Mouse (Mus musculus) myocyte (in vitro differentiated cells): ENCODE results near the gene Hist2h3c2.
A peak's percentile ranks its signal among the peaks of the same experiment; 100 is the strongest.

Experiments used
- CEBPB ChIP-seq: IDR thresholded peaks from 2 replicates; pipeline ENCODE4 v1.6.1; 2011; ENCODE audit warnings: mild to moderate bottlenecking, moderate library complexity; ENCODE audit not compliant: poor library complexity, insufficient read depth, severe bottlenecking
- E2F4 ChIP-seq: IDR thresholded peaks from one replicate; pipeline ENCODE4 v1.6.1; 2011; ENCODE audit warnings: mild to moderate bottlenecking, control low read depth, moderate library complexity; ENCODE audit not compliant: insufficient read depth
- MAX ChIP-seq: IDR thresholded peaks from one replicate; pipeline ENCODE4 v1.6.1; 2011; ENCODE audit warnings: low read depth, mild to moderate bottlenecking, control low read depth
- MYOD1 ChIP-seq, 3 experiments: IDR thresholded peaks; one replicate each; pipeline ENCODE4 v1.6.1; 2011; ENCODE audit warnings: control low read depth in 2 of 3, low read depth in 2 of 3, mild to moderate bottlenecking in 2 of 3, moderate library complexity in 1 of 3; ENCODE audit not compliant: insufficient read length in 2 of 3, control insufficient read depth in 1 of 3
- MYOG ChIP-seq, 3 experiments: IDR thresholded peaks; one replicate each; pipeline ENCODE4 v1.6.1; 2011; ENCODE audit warnings: control low read depth in 2 of 3, low read depth in 2 of 3, mild to moderate bottlenecking in 2 of 3; ENCODE audit not compliant: insufficient read length in 2 of 3, control insufficient read depth in 1 of 3, insufficient read depth in 1 of 3
- POLR2A ChIP-seq: IDR thresholded peaks from one replicate; pipeline ENCODE4 v1.6.1; 2011; ENCODE audit warnings: low read depth, mild to moderate bottlenecking, control low read depth, moderate library complexity; ENCODE audit not compliant: insufficient read length
- POLR2AphosphoS2 ChIP-seq: IDR thresholded peaks from one replicate; pipeline ENCODE4 v1.6.1; 2011; ENCODE audit warnings: low read depth, control low read depth; ENCODE audit not compliant: insufficient read length
- REST ChIP-seq: IDR thresholded peaks from one replicate; pipeline ENCODE4 v1.6.1; 2011; ENCODE audit warnings: mild to moderate bottlenecking, control low read depth, moderate library complexity; ENCODE audit not compliant: insufficient read depth, insufficient read length
- SRF ChIP-seq: IDR thresholded peaks from one replicate; pipeline ENCODE4 v1.6.1; 2011; ENCODE audit warnings: low read depth; ENCODE audit not compliant: control insufficient read depth, insufficient read length
- TCF12 ChIP-seq: IDR thresholded peaks from one replicate; pipeline ENCODE4 v1.6.1; 2011; ENCODE audit warnings: mild to moderate bottlenecking, control low read depth; ENCODE audit not compliant: poor library complexity, insufficient read depth, severe bottlenecking
- TCF3 ChIP-seq: IDR thresholded peaks from one replicate; pipeline ENCODE4 v1.6.1; 2011; ENCODE audit warnings: low read depth, control low read depth; ENCODE audit not compliant: insufficient read length
- USF1 ChIP-seq: IDR thresholded peaks from one replicate; pipeline ENCODE4 v1.6.1; 2011; ENCODE audit warnings: low read depth, mild to moderate bottlenecking, control low read depth, moderate library complexity

DNA sequence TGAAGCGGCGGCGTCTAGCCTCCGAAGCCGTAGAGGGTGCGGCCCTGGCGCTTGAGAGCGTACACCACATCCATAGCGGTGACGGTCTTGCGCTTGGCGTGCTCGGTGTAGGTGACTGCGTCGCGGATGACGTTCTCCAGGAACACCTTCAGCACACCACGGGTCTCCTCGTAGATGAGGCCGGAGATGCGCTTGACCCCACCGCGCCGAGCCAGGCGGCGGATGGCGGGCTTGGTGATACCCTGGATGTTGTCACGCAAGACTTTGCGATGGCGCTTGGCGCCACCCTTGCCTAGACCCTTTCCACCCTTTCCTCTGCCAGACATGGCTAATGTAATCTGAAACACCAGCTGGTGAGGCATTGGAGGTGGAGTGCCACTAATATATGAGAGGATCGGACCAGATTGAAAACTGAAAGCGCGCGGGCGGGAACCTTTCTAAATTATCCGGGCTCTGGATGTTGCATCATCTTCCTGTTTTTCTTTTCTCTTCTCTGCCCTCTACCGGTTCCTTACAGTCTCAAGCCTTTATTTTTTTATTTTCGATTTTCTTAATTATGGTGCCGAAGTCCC, 24.1 kb upstream of the Hist2h3c2 start, which contains the start of gene Hist2h4:
- peak; percentile 94 for TF ChIP-seq POLR2A
- peak; percentile 26 for TF ChIP-seq REST
- no peak for TF ChIP-seq USF1
- no peak for TF ChIP-seq TCF3
- peak; percentile 93 for TF ChIP-seq E2F4
- TF ChIP-seq CEBPB = peak; percentile 96
- no peak for TF ChIP-seq MAX
- TF ChIP-seq POLR2AphosphoS2 = peak; percentile 100
- peak in 2 of 3 experiments; percentile 32 to 38 for TF ChIP-seq MYOD1 (IDR thresholded peaks at IDR 0.05; ENCODE audit: control insufficient read depth in 1 of 3, insufficient read length in 2 of 3, low read depth in 2 of 3)
- no peak for TF ChIP-seq TCF12
- TF ChIP-seq MYOG (IDR thresholded peaks at IDR 0.05; ENCODE audit: control insufficient read depth in 1 of 3, insufficient read depth in 1 of 3, insufficient read length in 2 of 3, low read depth in 2 of 3) = peak; percentile 19 to 43 (median 37)
- TF ChIP-seq SRF = peak; percentile 42
